Mouse (Mus musculus) layer of hippocampus, adult 9-11 months (tissue): ENCODE results near the gene Tram2.

Experiments used
- DNase-seq: peaks from one replicate; pipeline ENCODE4 v3.0.0; 2022

Gene Tram2

GRCm38 (mm10) chr1:21079217-21079773 lies at the start of gene Tram2:
Gene Tram2, minus strand, starts transcription at chr1:21079229.
- peak; percentile 82 for DNase-seq

GRCm38 (mm10) chr1:21124713-21125336 lies 45.8 kb upstream of the Tram2 start:
- peak; percentile 2 for DNase-seq

- DNase-seq: no peak
Measured at GRCm38 (mm10) chr1:21103784-21104183, 24.8 kb upstream of the Tram2 start.

- no peak for DNase-seq
Measured at GRCm38 (mm10) chr1:21101221-21102006, 22.4 kb upstream of the Tram2 start.

GRCm38 (mm10) chr1:21100726-21101125 lies 21.7 kb upstream of the Tram2 start:
- no peak for DNase-seq

- no peak for DNase-seq
Measured at GRCm38 (mm10) chr1:21097001-21097989, 18.3 kb upstream of the Tram2 start.

- DNase-seq: no peak
Measured at GRCm38 (mm10) chr1:21094644-21095215, 15.7 kb upstream of the Tram2 start.

GRCm38 (mm10) chr1:21089661-21090117 lies 10.7 kb upstream of the Tram2 start:
- DNase-seq: no peak

- no peak for DNase-seq
Measured at GRCm38 (mm10) chr1:21086291-21086690, 7.3 kb upstream of the Tram2 start.

- DNase-seq: no peak
Measured at GRCm38 (mm10) chr1:21084661-21085060, 5.6 kb upstream of the Tram2 start.

GRCm38 (mm10) chr1:21080362-21080761 lies 1.3 kb upstream of the Tram2 start:
- DNase-seq: no peak

GRCm38 (mm10) chr1:21078481-21079214 lies 381 bp downstream of the Tram2 start:
- no peak for DNase-seq

GRCm38 (mm10) chr1:21077619-21078018 lies 1.4 kb downstream of the Tram2 start:
- DNase-seq: no peak

GRCm38 (mm10) chr1:21077191-21077590 lies 1.8 kb downstream of the Tram2 start:
- DNase-seq: no peak

GRCm38 (mm10) chr1:21075986-21076495 lies 3.0 kb downstream of the Tram2 start:
- DNase-seq: no peak

- DNase-seq: peak; percentile 34
Measured at GRCm38 (mm10) chr1:21074231-21074630, 4.8 kb downstream of the Tram2 start.

- no peak for DNase-seq
Measured at GRCm38 (mm10) chr1:21072875-21073444, 6.1 kb downstream of the Tram2 start.

GRCm38 (mm10) chr1:21070658-21071057 lies 8.4 kb downstream of the Tram2 start:
- no peak for DNase-seq

GRCm38 (mm10) chr1:21069830-21070522 lies 9.1 kb downstream of the Tram2 start:
- DNase-seq: no peak

- DNase-seq: no peak
Measured at GRCm38 (mm10) chr1:21068491-21068890, 10.5 kb downstream of the Tram2 start.
